Mouse (Mus musculus) kidney, adult 2 months (tissue): ENCODE data around the gene Troap. TPM values are rescaled to one million over a fixed set of nuclear protein-coding genes. Genes with fewer than 3 reads are reported as not detected.
A peak's percentile ranks its signal among the peaks of the same experiment; 100 is the strongest.
"Not testable (repeated sequence)": the region's sequence is repeated elsewhere in the genome, so short reads cannot be mapped to it uniquely, and the experiment has no call there.

Source experiments
- DNase-seq: peaks from one replicate; pipeline ENCODE4 v3.0.0; 2021
- H3K27ac ChIP-seq: fragments of 200-500 bp; 2 replicates; pipeline ENCODE4 v1.5.1; 2012; ENCODE audit warnings: low read depth, low read length, control low read depth, inconsistent platforms; ENCODE audit not compliant: insufficient read depth
- H3K27me3 ChIP-seq: fragments of 200-500 bp; replicated peaks from 2 replicates; pipeline ENCODE4 v1.6.1; 2012; ENCODE audit warnings: mild to moderate bottlenecking, moderate library complexity, low read length, inconsistent platforms; ENCODE audit not compliant: control insufficient read depth, insufficient read depth
- H3K36me3 ChIP-seq: fragments of 200-500 bp; 2 replicates; pipeline ENCODE4 v1.6.1; 2012; ENCODE audit warnings: mild to moderate bottlenecking, moderate library complexity, low read length, inconsistent platforms; ENCODE audit not compliant: control insufficient read depth, insufficient read depth
- H3K4me1 ChIP-seq: fragments of 200-500 bp; 2 replicates; pipeline ENCODE4 v1.6.1; 2011; ENCODE audit warnings: low read length; ENCODE audit not compliant: control insufficient read depth, insufficient read depth
- H3K4me3 ChIP-seq: fragments of 200-500 bp; 2 replicates; pipeline ENCODE4 v1.5.1; 2011; ENCODE audit warnings: mild to moderate bottlenecking, low read depth, low read length, control low read depth; ENCODE audit not compliant: insufficient read depth
- CTCF ChIP-seq: fragments of 200-500 bp; conservative IDR thresholded peaks from 2 replicates; pipeline ENCODE4 v1.5.1; 2011; ENCODE audit warnings: low read depth, mild to moderate bottlenecking, control low read depth, low read length, moderate library complexity, mixed read lengths; ENCODE audit not compliant: insufficient read depth, insufficient read length
- POLR2A ChIP-seq: fragments of 200-500 bp; IDR thresholded peaks from one replicate; pipeline ENCODE4 v1.6.1; 2011; ENCODE audit warnings: low read depth, low read length, control low read depth
- WGBS: fragments of 180-500 bp; shearing (Covaris S2); methylation state at CpG from one replicate; pipeline ENCODE4 v1.1.7; 2018; 5-methylcytosine and 5-hydroxymethylcytosine counted together
- polyA plus RNA-seq: library from polyadenylated mRNA; depleted of rRNA; stranded (reverse); fragments of >200 nt; gene quantifications from 2 replicates; pipeline ENCODE4 v1.2.3, GENCODE M21; 2012

Troap gene
- polyA plus RNA-seq, 1 experiment: 0.33 TPM

DNA sequence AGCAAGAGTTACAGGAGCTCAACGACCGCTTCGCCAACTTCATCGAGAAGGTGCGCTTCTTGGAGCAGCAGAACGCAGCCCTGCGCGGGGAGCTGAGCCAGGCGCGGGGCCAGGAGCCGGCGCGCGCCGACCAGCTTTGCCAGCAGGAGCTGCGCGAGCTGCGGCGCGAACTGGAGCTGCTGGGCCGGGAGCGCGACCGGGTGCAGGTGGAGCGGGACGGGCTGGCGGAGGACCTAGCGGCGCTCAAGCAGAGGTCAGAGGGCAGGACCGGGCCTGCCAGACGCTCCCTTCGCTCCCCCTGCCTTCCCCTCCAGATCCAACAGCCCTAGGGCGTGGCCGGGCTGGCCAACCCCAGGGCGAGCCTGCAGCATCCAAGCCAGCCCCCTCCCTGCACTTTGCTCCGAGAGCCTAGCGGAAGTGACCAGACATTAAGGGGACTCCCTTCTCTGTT, 18.8 kb upstream of the Troap start:
- DNase-seq: peak; percentile 34
- Histone ChIP-seq H3K27me3 (peaks cover 1% of the 10 kb centered on the region), H3K4me3 (peak overlapping the region; percentile 3; the same call in 1 of the 2 replicates), H3K36me3 (no peaks in the 10 kb centered on the region), H3K4me1 (no peaks in the 10 kb centered on the region), H3K27ac (no peak overlapping the region)
- under 1% methylated on average over 37 of the region's 37 CpGs for WGBS
- TF ChIP-seq POLR2A: no peak
- no peak for TF ChIP-seq CTCF

- 6% methylated on average over 14 of the region's 14 CpGs for WGBS
- Histone ChIP-seq H3K27me3 (peaks cover 1% of the 10 kb centered on the region), H3K36me3 (no peaks in the 10 kb centered on the region), H3K27ac (no peak overlapping the region), H3K4me1 (no peaks in the 10 kb centered on the region), H3K4me3 (no peak overlapping the region)
- no peak for DNase-seq
- peak; percentile 70 for TF ChIP-seq CTCF
- no peak for TF ChIP-seq POLR2A
Measured at GRCm38 (mm10) chr15:99056332-99056731, 18.0 kb upstream of the Troap start.

DNA sequence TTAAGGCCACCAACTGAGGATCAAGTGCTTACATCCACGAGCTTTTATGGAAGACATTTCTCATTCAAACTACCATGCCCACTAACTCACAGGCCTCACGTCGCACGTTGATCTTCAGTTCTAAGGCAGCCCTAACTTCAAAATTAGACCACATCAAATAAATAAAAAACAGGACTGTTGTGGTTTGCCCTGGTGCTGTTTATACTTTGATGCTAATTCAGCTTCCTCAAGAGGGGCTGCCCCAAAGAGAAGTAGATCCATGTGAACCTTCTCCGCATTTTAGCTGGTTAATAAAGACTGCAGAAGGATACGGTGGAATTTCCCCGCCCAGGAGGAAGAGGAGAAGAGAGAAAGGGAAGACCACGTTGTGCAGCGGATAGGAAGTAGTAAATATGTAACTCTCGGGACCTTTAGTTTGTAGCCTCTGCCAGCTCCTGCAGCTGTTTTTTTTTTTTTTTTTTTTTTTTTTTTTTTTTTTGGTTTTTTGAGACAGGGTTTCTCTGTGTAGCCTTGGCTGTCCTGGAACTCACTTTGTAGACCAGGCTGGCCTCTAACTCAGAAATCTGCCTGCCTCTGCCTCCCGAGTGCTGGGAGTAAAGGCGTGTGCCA, 8.7 kb upstream of the Troap start:
- DNase-seq: no peak
- no peaks in the 10 kb centered on the region for H3K36me3 ChIP-seq
- no peak overlapping the region for H3K27ac ChIP-seq
- no peak for TF ChIP-seq CTCF
- no peak for TF ChIP-seq POLR2A
- H3K4me1 ChIP-seq: no peaks in the 10 kb centered on the region
- no peaks in the 10 kb centered on the region for H3K27me3 ChIP-seq
- H3K4me3 ChIP-seq: no peak overlapping the region
- 56% methylated on average over 12 of the region's 12 CpGs for WGBS

- no peak overlapping the region for H3K27ac ChIP-seq
- no peak overlapping the region for H3K4me3 ChIP-seq
- TF ChIP-seq CTCF: no peak
- TF ChIP-seq POLR2A: no peak
- DNase-seq: no peak
- no peaks in the 10 kb centered on the region for H3K4me1 ChIP-seq
- no peaks in the 10 kb centered on the region for H3K27me3 ChIP-seq
- no peaks in the 10 kb centered on the region for H3K36me3 ChIP-seq
- WGBS: 91% methylated on average over 1 of the region's 1 CpGs
Measured at GRCm38 (mm10) chr15:99071988-99072387, 2.4 kb upstream of the Troap start.

DNA sequence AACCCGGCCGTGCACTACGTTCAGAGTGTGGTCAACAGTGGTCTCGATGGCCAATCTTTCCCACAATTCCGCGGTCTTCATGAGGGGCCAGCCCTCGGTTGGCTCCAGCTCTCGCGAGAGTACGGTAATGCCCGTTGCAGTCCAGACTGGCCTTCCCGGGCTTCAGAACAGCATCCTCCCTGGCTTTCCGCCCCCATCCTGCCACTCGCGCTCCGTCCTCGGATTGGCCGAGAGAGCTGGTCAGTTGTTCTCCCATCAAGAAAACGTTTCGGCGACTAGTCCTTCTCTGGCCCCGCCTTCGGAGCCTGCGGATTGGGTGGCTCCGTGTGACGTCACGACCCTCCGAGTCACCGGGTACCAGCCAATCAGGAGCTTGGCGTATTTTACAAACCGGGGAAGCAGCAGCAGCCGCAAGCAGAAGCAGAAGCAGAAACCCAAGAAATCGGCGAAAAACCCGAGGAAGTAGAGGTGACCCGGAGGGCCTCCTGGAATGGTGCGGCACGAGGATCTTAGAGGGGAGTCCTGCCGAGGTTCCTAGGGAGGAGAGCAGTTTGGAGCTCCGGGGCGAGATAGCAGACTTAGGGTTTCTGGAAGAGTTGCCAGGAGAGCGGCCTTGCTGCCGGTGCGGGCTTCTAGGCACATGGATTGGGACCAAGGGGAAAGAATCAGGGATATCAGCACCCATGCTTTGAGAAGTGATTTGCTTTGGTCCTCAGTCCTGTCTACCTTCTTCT, 392 bp downstream of the Troap start:
- DNase-seq: peak; percentile 99
- Histone ChIP-seq H3K4me3 (peak overlapping the region; percentile 65), H3K27me3 (no peaks in the 10 kb centered on the region), H3K36me3 (no peaks in the 10 kb centered on the region), H3K27ac (peak overlapping the region; percentile 89), H3K4me1 (no peaks in the 10 kb centered on the region)
- TF ChIP-seq POLR2A (peak; percentile 19), CTCF (no peak)
- WGBS: under 1% methylated on average over 44 of the region's 44 CpGs

- H3K36me3 ChIP-seq, DNase-seq, H3K4me1 ChIP-seq, H3K4me3 ChIP-seq, H3K27me3 ChIP-seq, H3K27ac ChIP-seq: not testable (repeated sequence)
- 95% methylated on average over 3 of the region's 3 CpGs for WGBS
Measured at GRCm38 (mm10) chr15:99076011-99076410, 1.6 kb downstream of the Troap start.

- TF ChIP-seq POLR2A (no peak), CTCF (no peak)
- Histone ChIP-seq H3K4me1 (no peaks in the 10 kb centered on the region), H3K4me3 (no peak overlapping the region), H3K27ac (no peak overlapping the region), H3K27me3 (no peaks in the 10 kb centered on the region), H3K36me3 (no peaks in the 10 kb centered on the region)
- 76% methylated on average over 15 of the region's 15 CpGs for WGBS
- DNase-seq: no peak
Measured at GRCm38 (mm10) chr15:99078181-99078910, 4.0 kb downstream of the Troap start.
